Mouse (Mus musculus) midbrain, postnatal 0 days (tissue): ENCODE data around the gene Epha7. TPM values are rescaled to one million over a fixed set of nuclear protein-coding genes. Genes with fewer than 3 reads are reported as not detected.
A peak's percentile ranks its signal among the peaks of the same experiment; 100 is the strongest.

ENCODE experiments used
- ATAC-seq: fragments of 200-750 bp; cut with Nextera tagmentation; 2 replicates; pipeline ENCODE4 v1.8.0; 2017; ENCODE audit warnings: moderate number of reproducible peaks, mild to moderate bottlenecking, moderate TSS enrichment, moderate library complexity; ENCODE audit not compliant: low FRiP score
- DNase-seq: peaks from one replicate; pipeline ENCODE4 v3.0.0-alpha.2; 2015; ENCODE audit warnings: low spot score
- H3K27ac ChIP-seq: fragments of 300-500 bp; sonication (generic); 2 replicates; pipeline ENCODE4 v1.5.1; 2014; ENCODE audit warnings: low read depth, mild to moderate bottlenecking, low read length, mixed read lengths
- H3K27me3 ChIP-seq: fragments of 300-500 bp; sonication (generic); 2 replicates; pipeline ENCODE4 v1.6.1; 2014; ENCODE audit warnings: low read length, control low read depth, mixed read lengths; ENCODE audit not compliant: insufficient read depth
- H3K36me3 ChIP-seq: fragments of 300-500 bp; sonication (generic); 2 replicates; pipeline ENCODE4 v1.6.1; 2014; ENCODE audit warnings: low read length, control low read depth, mixed read lengths; ENCODE audit not compliant: insufficient read depth
- H3K4me1 ChIP-seq: fragments of 300-500 bp; sonication (generic); 2 replicates; pipeline ENCODE4 v1.6.1; 2014; ENCODE audit warnings: mild to moderate bottlenecking, control low read depth, antibody characterized with exemption, low read length, mixed read lengths; ENCODE audit not compliant: insufficient read depth
- H3K4me2 ChIP-seq: fragments of 300-500 bp; sonication (generic); 2 replicates; pipeline ENCODE4 v1.6.1; 2014; ENCODE audit warnings: low read depth, mild to moderate bottlenecking, low read length, mixed read lengths; ENCODE audit not compliant: poor library complexity, severe bottlenecking
- H3K4me3 ChIP-seq: fragments of 300-500 bp; sonication (generic); 2 replicates; pipeline ENCODE4 v1.5.1; 2014; ENCODE audit warnings: low read depth, mild to moderate bottlenecking, low read length, moderate library complexity
- H3K9ac ChIP-seq: fragments of 300-500 bp; sonication (generic); replicated peaks from 2 replicates; pipeline ENCODE4 v1.6.1; 2014; ENCODE audit warnings: mild to moderate bottlenecking, low read length, moderate library complexity, mixed read lengths; ENCODE audit not compliant: poor library complexity, severe bottlenecking
- H3K9me3 ChIP-seq: fragments of 300-500 bp; sonication (generic); 2 replicates; pipeline ENCODE4 v1.6.1; 2016; ENCODE audit warnings: low read length, control low read depth
- CTCF ChIP-seq: IDR thresholded peaks from 2 replicates; pipeline ENCODE4 v1.5.1; 2016; ENCODE audit warnings: antibody characterized with exemption, mild to moderate bottlenecking
- WGBS: fragments of 180-500 bp; shearing (Covaris S2); extraction: QIAGEN DNeasy Blood & Tissue Kit; methylation state at CpG from one replicate; pipeline ENCODE4 v1.1.7; 2014; 5-methylcytosine and 5-hydroxymethylcytosine counted together
- polyA plus RNA-seq: library from polyadenylated mRNA; unstranded; fragments of >200 nt; fragmentation: Nextera tagmentation; extraction: Ambion mirVana; gene quantifications from 2 replicates; pipeline ENCODE4 v1.2.1, GENCODE M21; 2015
- total RNA-seq: library from RNA; depleted of rRNA; stranded (reverse); fragments of >200 nt; gene quantifications from 2 replicates; pipeline ENCODE4 v1.2.3, GENCODE M21; 2014; rRNA removed

Gene Epha7
- total RNA-seq (40.0 and 48.0 TPM in 2 replicates), polyA plus RNA-seq (42.6 and 47.7 TPM in 2 replicates)

GRCm38 (mm10) chr4:28812691-28813289 is at the start of gene Epha7:
TSS of gene Epha7 (plus strand) at chr4:28813131.
- H3K27ac ChIP-seq = peak within 1 kb of the TSS; percentile 90
- H3K4me2 ChIP-seq = peak within 1 kb of the TSS; percentile 80
- WGBS = under 1% methylated on average over 48 of the region's 48 CpGs
- no peak for TF ChIP-seq CTCF
- H3K4me1 ChIP-seq = no peaks in the 10 kb centered on the region
- H3K4me3 ChIP-seq = peak within 1 kb of the TSS; percentile 88
- H3K9ac ChIP-seq = peak within 1 kb of the TSS; percentile 83
- peak; percentile 96 for ATAC-seq
- H3K9me3 ChIP-seq = no peaks in the 10 kb centered on the region
- DNase-seq = peak; percentile 99
- H3K27me3 ChIP-seq = no peaks in the 10 kb centered on the region
- no peaks in the 10 kb centered on the region for H3K36me3 ChIP-seq

GRCm38 (mm10) chr4:28783961-28784360 is 29.0 kb upstream of the Epha7 start:
- Histone ChIP-seq H3K4me3 (no peak overlapping the region), H3K9me3 (no peaks in the 10 kb centered on the region), H3K36me3 (no peaks in the 10 kb centered on the region), H3K4me1 (no peaks in the 10 kb centered on the region), H3K27ac (no peak overlapping the region), H3K9ac (no peak overlapping the region), H3K4me2 (no peak overlapping the region), H3K27me3 (no peaks in the 10 kb centered on the region)
- no peak for TF ChIP-seq CTCF
- DNase-seq (peak; percentile 4), ATAC-seq (no peak)
- WGBS = 57% methylated on average over 3 of the region's 3 CpGs

- Histone ChIP-seq H3K4me3 (no peak overlapping the region), H3K4me2 (no peak overlapping the region), H3K4me1 (no peaks in the 10 kb centered on the region), H3K36me3 (no peaks in the 10 kb centered on the region), H3K9me3 (no peaks in the 10 kb centered on the region), H3K9ac (no peak overlapping the region), H3K27ac (no peak overlapping the region), H3K27me3 (no peaks in the 10 kb centered on the region)
- ATAC-seq (no peak), DNase-seq (peak; percentile 65)
- TF ChIP-seq CTCF = peak; percentile 67
Observed at GRCm38 (mm10) chr4:28808800-28809199, 4.1 kb upstream of the Epha7 start.

- Histone ChIP-seq H3K9ac (no peak overlapping the region), H3K27me3 (no peaks in the 10 kb centered on the region), H3K36me3 (no peaks in the 10 kb centered on the region), H3K27ac (no peak overlapping the region), H3K4me3 (no peak overlapping the region), H3K4me1 (no peaks in the 10 kb centered on the region), H3K4me2 (no peak overlapping the region), H3K9me3 (no peaks in the 10 kb centered on the region)
- DNase-seq (no peak), ATAC-seq (no peak)
- WGBS = 84% methylated on average over 4 of the region's 4 CpGs
- no peak for TF ChIP-seq CTCF
Observed at GRCm38 (mm10) chr4:28809703-28810102, 3.2 kb upstream of the Epha7 start.

- Histone ChIP-seq H3K36me3 (no peaks in the 10 kb centered on the region), H3K4me2 (peak overlapping the region; percentile 80), H3K27ac (peak overlapping the region; percentile 90), H3K9ac (peak overlapping the region; percentile 83), H3K4me1 (no peaks in the 10 kb centered on the region), H3K4me3 (peak overlapping the region; percentile 88), H3K27me3 (no peaks in the 10 kb centered on the region), H3K9me3 (no peaks in the 10 kb centered on the region)
- DNase-seq = peak; percentile 64
- peak; percentile 57 for TF ChIP-seq CTCF
- ATAC-seq = peak; percentile 57
- under 1% methylated on average over 81 of the region's 94 CpGs for WGBS
Observed at GRCm38 (mm10) chr4:28813551-28814475, 882 bp downstream of the Epha7 start.

- WGBS = 1% methylated on average over 8 of the region's 8 CpGs
- Histone ChIP-seq H3K4me2 (peak overlapping the region; percentile 80), H3K27me3 (no peaks in the 10 kb centered on the region), H3K4me3 (peak overlapping the region; percentile 88), H3K27ac (peak overlapping the region; percentile 90), H3K9ac (peak overlapping the region; percentile 83), H3K4me1 (no peaks in the 10 kb centered on the region), H3K36me3 (no peaks in the 10 kb centered on the region), H3K9me3 (no peaks in the 10 kb centered on the region)
- TF ChIP-seq CTCF = no peak
- DNase-seq (peak; percentile 32), ATAC-seq (no peak)
Observed at GRCm38 (mm10) chr4:28814476-28814815, 1.5 kb downstream of the Epha7 start.
